Mouse (Mus musculus) cerebellum, adult 2 months (tissue): ENCODE measurements at regions not wholly inside any gene's neighbourhood (a gene's known extent, or its start where the extent isn't known, plus 50 kb on each side); places are given as distances from the start of the nearest gene placed in this dataset.

Source experiments
- CTCF ChIP-seq: fragments of 200-500 bp; IDR thresholded peaks from 2 replicates; pipeline ENCODE4 v1.5.1; 2011; ENCODE audit warnings: low read depth, mild to moderate bottlenecking, control low read depth, low read length, moderate library complexity, borderline replicate concordance; ENCODE audit not compliant: insufficient read depth
- POLR2A ChIP-seq: fragments of 200-500 bp; IDR thresholded peaks from 2 replicates; pipeline ENCODE4 v1.6.1; 2011; ENCODE audit warnings: low read length, control low read depth, borderline replicate concordance; ENCODE audit not compliant: insufficient read depth

- no peak for TF ChIP-seq CTCF
- no peak for TF ChIP-seq POLR2A
Measured at GRCm38 (mm10) chr16:50964395-50964794, 373.4 kb upstream of the Ccdc54 start.
